8 mouse cellular contexts compared by ENCODE assay signal in the genomic region with DNA sequence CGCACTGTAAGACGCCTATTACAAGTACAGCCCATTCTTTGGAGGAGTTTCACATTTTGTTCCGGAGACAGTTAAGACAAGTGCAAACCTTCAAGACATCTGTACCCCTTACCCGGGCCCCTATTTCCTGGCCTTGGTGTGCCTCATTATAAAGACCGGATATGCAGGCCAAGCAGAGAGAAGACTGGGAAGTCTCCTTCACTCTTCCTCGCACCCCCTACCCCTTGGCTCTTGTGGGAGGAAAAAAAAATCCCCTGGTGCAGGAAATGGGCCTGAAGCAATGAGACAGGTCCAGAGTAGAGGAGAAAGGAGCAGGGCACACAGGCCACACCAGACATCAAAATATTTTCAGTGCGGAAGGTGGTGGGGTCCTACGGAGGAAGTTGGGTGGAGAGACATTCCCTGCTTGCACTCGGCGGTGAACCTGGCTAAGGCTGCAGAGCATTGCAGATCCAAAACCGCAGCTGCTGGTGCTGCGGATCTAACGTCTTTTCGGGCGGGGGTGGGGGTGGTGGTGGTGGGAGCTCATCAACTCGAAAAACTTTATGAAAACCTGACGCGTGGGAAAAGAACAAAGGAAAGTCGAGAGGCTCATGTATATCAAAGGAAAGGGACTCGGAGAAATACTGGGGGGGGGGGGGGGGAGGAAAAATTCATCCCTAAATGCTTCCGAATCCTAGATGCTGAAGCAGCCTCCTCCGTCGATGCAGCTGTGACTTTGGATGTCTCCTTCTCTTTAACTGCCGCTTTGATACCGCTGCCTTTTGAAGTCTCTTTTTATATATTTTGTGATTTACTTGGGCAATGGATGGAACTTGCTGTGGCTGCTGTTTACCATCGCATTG.
DNase-seq lines count a peak whose midpoint lies in the region; TF ChIP-seq lines count a peak whose summit lies in the region.

No protein-coding gene starts in this region.

- TF ChIP-seq CTCF in left cerebral cortex, adult 2 months (IDR thresholded peaks at IDR 0.05): no peak

- H3K9me3 ChIP-seq in limb, embryonic 10.5 days (replicated peaks): no peaks in the 10 kb centered on the region
- no peaks in the 10 kb centered on the region for H3K9me3 ChIP-seq in midbrain, embryonic 10.5 days (replicated peaks)

- no peaks in the 10 kb centered on the region for H3K36me3 ChIP-seq in limb, embryonic 10.5 days
- H3K36me3 ChIP-seq in midbrain, embryonic 10.5 days: no peaks in the 10 kb centered on the region
- no peaks in the 10 kb centered on the region for H3K36me3 ChIP-seq in splenic B cell, adult 2 months (ENCODE audit: control insufficient read depth, insufficient read depth, low read length, poor library complexity, severe bottlenecking)

- intact Hi-C loops in left cerebral cortex, adult 2 months (cut with DNase I): loop anchor here (1.0 to 2.0 kb wide), 4 partner anchors 45 to 1991 kb away; no protein-coding TSS in a partner anchor
- intact Hi-C loops in heart, postnatal 14 days (cut with DNase I): loop anchor here (2.0 kb wide), 1 partner anchor 45 kb away; no protein-coding TSS in a partner anchor

- H3K4me3 ChIP-seq in left cerebral cortex, adult 2 months: peak overlapping the region; percentile 49
- peak overlapping the region; percentile 56 for H3K4me3 ChIP-seq in limb, embryonic 10.5 days
- peak overlapping the region; percentile 61 for H3K4me3 ChIP-seq in midbrain, embryonic 10.5 days

- peak overlapping the region; percentile 76 for H3K27ac ChIP-seq in left cerebral cortex, adult 2 months
- peak overlapping the region; percentile 90 for H3K27ac ChIP-seq in limb, embryonic 10.5 days
- H3K27ac ChIP-seq in midbrain, embryonic 10.5 days (replicated peaks): peak overlapping the region; percentile 88

- peak in 1 of 2 experiments; percentile 11 for DNase-seq in left cerebral cortex, adult 2 months (ENCODE audit: extremely low spot score in 1 of 2, low spot score in 2 of 2)
- no peak for DNase-seq in left cerebral cortex, adult 8-10 months (ENCODE audit: low spot score in 2 of 2)
- peak; percentile 26 for DNase-seq in embryo, embryonic 11.5 days (ENCODE audit: low read depth, low spot score)
- DNase-seq in heart, postnatal 14 days: peak; percentile 13 to 26
- peak; percentile 69 for DNase-seq in limb, embryonic 10.5 days (ENCODE audit: low spot score)
- peak; percentile 55 for DNase-seq in midbrain, embryonic 10.5 days (ENCODE audit: low spot score)
- peak; percentile 28 for DNase-seq in splenic B cell, adult 2 months (ENCODE audit: low read depth, low spot score)
- DNase-seq in urinary bladder, postnatal 25 days (ENCODE audit: low spot score): no peak

- WGBS in limb, embryonic 10.5 days: 8% methylated on average over 26 of the region's 26 CpGs
- 10% methylated on average over 26 of the region's 26 CpGs for WGBS in midbrain, embryonic 10.5 days

- no peaks in the 10 kb centered on the region for H3K27me3 ChIP-seq in limb, embryonic 10.5 days (ENCODE audit: low read depth, poor library complexity, severe bottlenecking)
- no peaks in the 10 kb centered on the region for H3K27me3 ChIP-seq in midbrain, embryonic 10.5 days (ENCODE audit: low read depth, poor library complexity, severe bottlenecking)
- H3K27me3 ChIP-seq in splenic B cell, adult 2 months (ENCODE audit: control insufficient read depth, insufficient read depth, low read length, poor library complexity, severe bottlenecking): no peaks in the 10 kb centered on the region

- peaks cover 11% of the 10 kb centered on the region for H3K4me1 ChIP-seq in limb, embryonic 10.5 days
- peaks cover 12% of the 10 kb centered on the region for H3K4me1 ChIP-seq in midbrain, embryonic 10.5 days

Comparison
In these comparisons a context has a peak if more than half of its experiments do, and no peak if none do; other contexts are left out.
1. DNase-seq: peak in embryo, embryonic 11.5 days (single experiment), heart, postnatal 14 days (2 of 2), limb, embryonic 10.5 days (single experiment), midbrain, embryonic 10.5 days (single experiment) and splenic B cell, adult 2 months (single experiment); none in left cerebral cortex, adult 8-10 months (0 of 2) and urinary bladder, postnatal 25 days (single experiment).
2. Peak in every context shown above with its lines, with median percentiles within 50 percentile points of each other: H3K27ac ChIP-seq and H3K4me3 ChIP-seq.